Mouse (Mus musculus) cerebellum, adult 2 months (tissue): ENCODE results near the gene Nudt4.

Experiments used
- CTCF ChIP-seq: fragments of 200-500 bp; IDR thresholded peaks from 2 replicates; pipeline ENCODE4 v1.5.1; 2011; ENCODE audit warnings: low read depth, mild to moderate bottlenecking, control low read depth, low read length, moderate library complexity, borderline replicate concordance; ENCODE audit not compliant: insufficient read depth
- POLR2A ChIP-seq: fragments of 200-500 bp; IDR thresholded peaks from 2 replicates; pipeline ENCODE4 v1.6.1; 2011; ENCODE audit warnings: low read length, control low read depth, borderline replicate concordance; ENCODE audit not compliant: insufficient read depth

DNA sequence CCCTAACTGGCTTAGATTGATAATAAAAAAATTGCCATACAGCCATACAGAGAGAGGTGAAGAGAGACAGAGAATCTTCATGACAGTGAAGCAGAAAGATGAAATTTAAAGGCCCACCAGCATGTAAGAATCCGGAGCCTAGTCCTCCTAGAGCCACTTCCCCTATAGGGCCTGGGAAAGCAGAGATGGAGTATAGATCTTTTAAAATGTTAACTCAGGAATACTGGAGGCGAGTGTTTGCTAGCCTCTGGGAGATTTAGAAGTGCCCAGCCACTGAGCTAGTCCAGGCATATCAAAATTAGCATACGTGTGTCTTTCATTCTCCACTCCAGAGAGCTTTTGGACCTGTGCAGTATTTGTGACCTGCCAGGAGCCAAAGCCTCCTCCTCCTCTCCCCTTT, 54.7 kb downstream of the Nudt4 start:
- no peak for TF ChIP-seq POLR2A
- TF ChIP-seq CTCF, result no peak
